Mouse (Mus musculus) stomach, postnatal 0 days (tissue): ENCODE data around the gene Atcay.

Source experiments
- CTCF ChIP-seq: IDR thresholded peaks from 2 replicates; pipeline ENCODE4 v1.5.1; 2016; ENCODE audit warnings: antibody characterized with exemption, low read depth, mild to moderate bottlenecking, moderate library complexity
- EP300 ChIP-seq: optimal IDR thresholded peaks from 2 replicates; pipeline ENCODE3; 2016; ENCODE audit warnings: antibody characterized with exemption

- TF ChIP-seq CTCF (peak; percentile 90), EP300 (no peak)
Measured at GRCm38 (mm10) chr10:81198230-81198629, 32.4 kb downstream of the Atcay start.
